Mouse (Mus musculus): ENCODE measurements around the gene Nup98.

Nup98 gene

GRCm38 (mm10) chr7:102228049-102228670, 18.2 kb upstream of the Nup98 start:
- no peak for DNase-seq

GRCm38 (mm10) chr7:102226051-102226450, 16.1 kb upstream of the Nup98 start:
- DNase-seq, result no peak

DNA sequence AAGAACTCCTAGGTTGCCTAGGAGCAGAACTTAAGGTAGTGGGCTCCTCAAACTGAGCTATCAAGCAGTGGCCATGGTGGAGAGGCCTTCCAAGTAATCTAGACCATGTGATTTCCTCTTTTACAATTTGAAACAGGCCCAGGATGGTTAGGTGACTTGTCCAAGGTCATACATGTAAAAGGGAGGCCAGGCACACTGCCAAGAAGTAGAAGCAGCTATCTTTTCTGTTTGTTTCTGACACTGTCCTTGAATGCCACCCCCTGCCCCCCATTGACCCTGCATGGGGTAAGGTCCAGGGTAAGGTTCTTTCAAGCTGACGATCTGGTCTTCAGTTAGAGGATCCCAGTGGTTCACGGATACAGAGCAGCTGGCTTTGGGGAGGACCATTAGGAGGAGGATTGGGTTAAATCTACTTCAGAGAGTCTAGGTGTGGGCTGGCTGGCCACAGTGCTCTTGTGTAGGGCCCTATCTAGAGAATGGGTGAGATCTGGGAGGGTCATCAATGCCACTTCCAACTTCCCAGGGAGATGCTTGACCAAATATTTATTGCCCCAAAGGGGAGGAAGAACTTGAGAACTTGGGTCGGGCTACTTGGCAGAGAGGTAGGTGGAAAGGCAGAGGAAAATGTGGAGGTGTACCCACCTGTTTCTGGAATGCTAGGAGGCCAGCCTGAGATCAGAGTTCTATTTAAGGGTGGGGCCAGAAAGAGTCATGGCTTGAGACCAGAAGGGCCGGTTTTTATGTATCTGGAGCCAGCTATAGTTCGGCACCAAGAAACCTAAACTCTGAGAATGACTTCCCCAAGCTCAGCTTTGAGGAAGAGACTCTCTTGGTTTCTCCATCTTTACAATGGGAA, 14.1 kb upstream of the Nup98 start:
- no peak for DNase-seq

DNA sequence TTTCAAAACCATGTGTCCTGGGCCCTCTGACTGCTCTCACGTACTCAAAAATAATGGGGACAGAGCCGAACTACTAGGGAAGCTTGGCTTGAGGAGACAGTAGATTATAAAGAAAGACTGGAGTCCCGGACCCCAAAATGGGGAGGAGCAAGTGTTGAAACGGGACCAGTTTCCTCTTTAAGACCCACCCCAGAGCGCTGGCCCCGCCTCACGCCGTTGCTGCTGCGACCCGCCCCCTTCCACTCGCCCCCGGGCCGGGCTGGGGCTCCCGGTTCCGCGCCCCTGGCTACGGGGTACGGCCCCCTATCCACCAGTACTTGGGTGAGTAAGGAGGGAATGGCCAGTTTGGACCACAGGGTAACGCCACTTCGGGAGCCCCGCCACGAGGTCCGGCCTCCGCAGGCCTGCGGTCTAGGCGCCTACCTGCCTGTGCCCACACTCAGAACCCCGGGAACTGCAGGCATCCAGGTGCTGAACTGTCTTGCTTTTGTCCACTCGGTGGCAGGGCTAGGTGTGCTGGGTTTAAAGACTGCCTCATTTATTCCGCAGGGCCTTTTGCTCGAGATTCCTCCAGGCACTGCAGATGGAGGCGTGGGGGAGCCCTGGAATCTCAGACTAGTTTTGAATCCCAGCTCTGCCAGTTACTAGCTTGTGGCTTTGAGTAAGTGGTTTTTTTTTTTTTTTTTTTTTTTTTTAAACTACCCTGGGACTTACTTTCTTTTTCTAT, 13.0 kb upstream of the Nup98 start:
- DNase-seq, result peak; percentile 84

GRCm38 (mm10) chr7:102222336-102222735, 12.4 kb upstream of the Nup98 start:
- peak; percentile 40 for DNase-seq

DNA sequence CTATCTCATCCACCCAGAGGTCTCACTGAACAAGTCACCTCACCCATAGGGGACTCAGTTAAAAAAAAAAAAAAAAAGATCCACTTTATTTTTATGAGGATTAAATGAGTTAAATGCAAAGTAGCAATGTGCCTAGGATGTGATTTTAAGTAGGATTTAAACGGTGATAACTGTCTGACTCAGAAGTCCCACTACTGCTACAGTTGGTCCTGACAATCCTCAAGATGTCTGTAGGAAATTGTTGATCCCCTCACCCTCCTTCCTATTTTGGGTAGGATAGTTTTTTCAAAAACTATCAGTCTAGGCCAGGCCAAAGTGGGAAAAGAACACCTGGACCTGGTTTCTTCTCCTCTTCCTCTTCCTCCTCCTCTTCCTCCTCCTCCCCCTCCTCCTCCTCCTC, 11.9 kb upstream of the Nup98 start:
- no peak for DNase-seq

GRCm38 (mm10) chr7:102211071-102211470, 1.1 kb upstream of the Nup98 start:
- DNase-seq, result no peak

DNA sequence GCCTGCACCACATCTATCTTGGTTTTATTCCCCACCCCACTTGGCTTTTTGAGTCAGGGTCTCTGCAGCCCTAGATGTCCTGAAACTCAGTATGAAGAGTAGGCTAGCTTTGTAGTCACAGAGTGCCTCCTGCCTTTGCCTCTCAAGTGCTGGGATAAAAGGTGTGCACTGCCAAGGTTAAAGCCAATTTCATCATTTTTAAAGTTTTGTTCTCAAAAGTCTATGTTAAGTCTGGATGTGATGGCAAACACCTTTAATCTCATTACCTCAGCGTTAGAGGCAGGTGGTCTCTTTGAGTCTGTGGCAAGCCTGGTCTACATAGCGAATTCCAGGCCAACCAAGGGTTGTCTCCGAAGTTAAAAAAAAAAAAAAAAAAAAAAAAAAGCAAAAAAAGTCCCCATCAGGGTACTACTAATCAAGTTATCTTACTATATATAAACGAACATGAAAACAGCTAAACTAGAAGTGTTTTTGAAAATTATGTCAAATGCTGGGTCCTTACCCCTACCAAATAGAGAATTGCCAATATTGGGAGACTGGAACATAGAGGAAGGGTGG, 1.1 kb downstream of the Nup98 start:
- no peak for DNase-seq

DNA sequence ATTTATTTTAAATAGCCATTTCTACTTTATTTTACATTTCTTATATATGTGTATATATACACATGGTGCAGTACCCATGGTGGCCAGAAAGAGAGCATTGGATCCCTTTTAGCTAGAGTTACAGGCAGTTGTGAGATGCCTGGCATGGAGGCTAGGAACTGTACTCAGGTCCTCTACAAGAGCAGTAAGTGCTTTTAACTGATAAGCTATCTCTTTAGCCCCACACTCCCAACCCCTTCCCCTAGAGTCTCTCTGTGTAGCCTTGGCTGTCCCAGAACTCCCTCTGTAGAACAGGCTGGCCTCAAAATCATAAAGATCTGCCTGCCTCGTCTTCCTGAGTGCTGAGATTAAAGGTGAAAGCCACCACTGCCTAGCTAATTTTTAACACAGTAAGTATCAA, 4.3 kb downstream of the Nup98 start:
- DNase-seq, result no peak

DNA sequence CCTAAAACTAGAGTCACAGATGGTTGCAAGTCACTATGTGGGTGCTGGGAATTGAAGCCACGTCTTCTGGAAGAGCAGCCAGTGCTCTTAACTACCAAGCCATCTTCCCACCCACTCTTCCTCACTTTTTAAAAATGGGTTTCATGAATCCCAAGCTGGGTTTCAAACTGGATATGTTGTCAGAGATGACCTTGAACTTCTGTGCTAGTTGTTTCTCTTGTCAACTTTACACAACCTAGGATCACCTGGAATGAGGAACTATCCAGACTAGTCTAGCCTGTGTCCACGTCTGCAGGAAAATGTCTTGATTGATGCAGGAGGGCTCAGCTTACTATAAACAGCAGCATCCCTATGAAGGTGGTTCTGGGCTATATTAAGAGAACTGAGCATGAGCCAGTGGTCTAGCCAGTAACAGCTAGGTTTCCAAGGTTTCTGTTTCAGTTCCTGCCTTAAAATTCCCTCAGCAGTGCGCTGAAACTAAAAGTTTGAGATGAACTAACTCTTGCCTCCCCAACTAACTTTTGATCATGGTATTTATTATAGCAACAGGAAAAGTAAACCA, 5.6 kb downstream of the Nup98 start:
- no peak for DNase-seq

DNA sequence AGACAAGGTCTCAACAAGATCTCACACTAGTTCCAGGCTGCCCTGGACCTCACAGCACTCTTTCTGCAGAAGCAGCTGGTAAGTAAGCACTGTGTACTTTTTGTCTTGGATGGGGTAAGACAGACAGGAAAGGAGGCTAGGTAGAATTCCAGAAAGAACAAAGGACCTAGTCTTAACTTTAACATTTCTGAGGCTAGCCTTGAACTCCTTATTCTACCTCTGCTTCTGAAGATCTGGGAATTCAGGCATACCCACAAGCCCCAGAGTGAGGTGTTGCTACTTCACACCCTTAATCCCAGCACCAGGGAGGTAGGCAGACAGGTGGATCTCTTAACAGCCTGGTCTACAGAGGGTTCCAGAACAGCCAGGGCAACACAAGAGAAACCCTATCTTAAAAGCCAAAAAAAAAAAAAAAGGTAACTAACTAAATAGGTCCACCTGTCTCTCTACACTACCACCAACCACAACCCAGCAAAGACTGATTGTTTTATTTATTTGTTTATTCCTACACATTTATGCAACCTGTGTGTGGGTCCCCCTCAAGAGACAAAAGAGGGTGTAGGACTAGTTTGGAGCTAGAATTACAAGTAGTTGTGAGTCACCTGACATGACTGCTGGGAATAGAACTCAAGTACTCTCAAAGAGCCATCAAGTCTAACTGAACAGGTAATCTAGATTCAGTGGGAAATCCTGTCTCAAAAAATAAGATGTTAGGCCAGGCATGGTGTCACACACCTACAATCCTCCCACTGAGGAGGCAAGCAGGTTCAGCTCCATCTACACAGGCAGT, 8.8 kb downstream of the Nup98 start:
- no peak for DNase-seq

- DNase-seq, result no peak
Measured at GRCm38 (mm10) chr7:102200576-102200975, 9.4 kb downstream of the Nup98 start.

DNA sequence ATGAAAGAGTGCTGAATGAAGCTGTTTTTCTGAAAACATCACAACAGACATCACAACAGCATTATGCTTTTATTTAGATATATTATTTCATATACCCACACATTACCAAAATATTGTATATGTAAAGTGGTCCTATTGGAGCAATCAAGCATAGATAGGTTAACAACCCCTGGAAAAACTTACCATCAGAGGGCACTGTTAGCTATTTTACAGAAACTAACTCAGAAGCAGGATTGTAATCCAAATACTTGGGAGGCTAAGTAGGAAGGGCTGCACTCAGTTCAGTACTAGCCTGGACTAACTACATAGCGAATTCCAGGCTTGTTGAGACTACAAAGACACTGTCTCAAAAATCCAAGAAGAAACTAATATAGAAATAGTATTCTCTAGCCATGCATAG, 17.6 kb downstream of the Nup98 start:
- DNase-seq, result no peak

DNA sequence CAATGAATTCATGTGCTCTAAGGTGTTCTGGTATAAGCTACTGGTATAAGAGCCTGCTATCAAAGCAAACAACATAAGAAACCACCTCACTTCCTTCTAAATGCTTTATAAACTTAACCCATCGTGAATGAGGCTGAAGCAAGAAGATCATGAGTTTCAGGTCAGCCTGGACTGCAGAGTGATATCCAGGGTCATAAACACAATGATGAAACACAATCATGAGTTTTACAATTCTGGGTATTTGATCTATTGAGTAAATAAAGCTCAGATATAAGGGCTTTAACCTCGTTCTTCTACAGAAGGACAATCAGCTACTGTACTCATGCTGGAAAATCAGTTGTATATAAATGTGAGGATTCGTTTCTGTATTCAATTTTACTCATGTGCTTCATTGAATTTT, 26.1 kb downstream of the Nup98 start:
- no peak for DNase-seq

GRCm38 (mm10) chr7:102170300-102170699, 39.7 kb downstream of the Nup98 start:
- no peak for DNase-seq

GRCm38 (mm10) chr7:102153691-102154090, 56.3 kb downstream of the Nup98 start:
- no peak for DNase-seq

DNA sequence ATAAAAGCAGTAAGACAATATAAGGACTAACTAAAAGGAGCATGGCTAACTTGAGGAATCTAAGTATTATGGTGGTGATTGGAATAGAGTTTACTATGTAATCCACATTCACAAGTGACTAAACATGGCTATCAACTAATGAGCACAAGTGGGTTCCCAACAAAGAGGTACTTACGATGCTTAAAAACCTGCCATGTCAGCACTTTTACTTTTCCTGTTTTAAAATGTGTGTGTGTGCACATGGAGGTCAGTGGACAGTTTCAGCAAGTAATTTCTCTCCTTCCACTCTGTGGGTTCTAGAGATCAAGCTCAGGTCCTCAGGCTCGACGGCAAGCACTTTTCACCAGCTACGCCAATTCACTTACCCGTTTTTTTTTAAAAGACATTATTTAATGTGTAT, 72.1 kb downstream of the Nup98 start:
- no peak for DNase-seq

GRCm38 (mm10) chr7:102137464-102137863, 72.5 kb downstream of the Nup98 start:
- peak; percentile 62 for DNase-seq

DNA sequence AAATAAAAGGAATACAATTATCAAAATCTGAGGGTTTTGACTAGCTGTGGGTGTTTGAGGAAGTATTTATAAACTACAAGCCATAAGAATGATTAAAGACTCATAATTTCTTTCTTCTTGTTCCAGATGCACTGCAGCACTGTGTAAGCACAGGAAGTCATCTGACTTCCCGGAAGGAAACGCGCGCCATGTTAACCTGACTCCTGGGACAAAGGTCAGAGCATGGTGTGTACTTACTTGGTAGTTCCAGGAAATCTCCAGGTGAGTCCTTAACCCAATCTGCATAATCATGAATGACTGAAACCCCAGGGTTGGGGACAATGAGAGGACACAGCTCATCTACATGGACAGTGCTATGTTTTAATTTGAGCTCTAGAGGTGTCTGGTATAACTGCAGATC, 77.6 kb downstream of the Nup98 start:
- no peak for DNase-seq

DNA sequence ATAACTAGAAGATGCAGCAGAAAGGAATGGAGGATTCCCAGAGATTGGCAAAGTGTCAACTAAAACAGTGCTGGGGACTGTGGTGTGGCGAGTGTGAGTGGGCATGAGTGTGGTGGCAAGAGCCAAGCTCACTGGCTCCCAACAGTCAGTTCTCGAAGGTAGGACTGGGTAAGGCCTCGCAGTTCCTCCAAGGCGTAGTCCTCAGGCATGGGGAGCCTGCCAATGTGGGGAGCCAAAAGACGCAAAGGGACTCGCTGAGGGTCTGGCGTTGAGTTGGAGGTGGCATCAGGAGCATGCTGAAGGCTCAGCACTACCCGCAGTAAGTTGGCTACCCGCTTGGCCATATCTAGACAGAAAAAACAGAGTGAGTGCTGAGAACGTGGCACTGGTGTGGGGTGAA, 89.7 kb downstream of the Nup98 start:
- no peak for DNase-seq

DNA sequence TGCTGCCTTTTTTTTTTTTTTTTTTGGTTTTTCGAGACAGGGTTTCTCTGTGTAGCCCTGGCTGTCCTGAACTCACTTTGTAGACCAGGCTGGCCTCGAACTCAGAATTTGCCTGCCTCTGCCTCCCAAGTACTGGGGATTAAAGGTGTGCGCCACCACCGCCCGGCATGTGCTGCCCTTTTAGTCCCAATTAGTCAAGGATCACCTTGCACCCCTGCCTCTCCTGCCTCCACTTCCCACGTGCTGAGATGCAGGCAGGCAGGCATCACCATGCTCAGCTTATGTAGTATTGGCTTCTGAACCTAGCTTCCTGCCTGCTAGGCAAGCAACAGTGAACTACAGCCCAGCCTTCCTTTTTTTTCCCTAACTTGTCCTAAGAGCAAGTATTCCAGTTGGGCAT, 92.6 kb downstream of the Nup98 start:
- DNase-seq, result no peak

GRCm38 (mm10) chr7:102116579-102117331, 93.2 kb downstream of the Nup98 start, which contains the start of gene Chrna10:
Chrna10 (minus strand) TSS chr7:102116828.
- no peak for DNase-seq

Measured in thymus, postnatal 25 days (tissue).